Mouse (Mus musculus): ENCODE measurements around the gene Ccdc69.

DNA sequence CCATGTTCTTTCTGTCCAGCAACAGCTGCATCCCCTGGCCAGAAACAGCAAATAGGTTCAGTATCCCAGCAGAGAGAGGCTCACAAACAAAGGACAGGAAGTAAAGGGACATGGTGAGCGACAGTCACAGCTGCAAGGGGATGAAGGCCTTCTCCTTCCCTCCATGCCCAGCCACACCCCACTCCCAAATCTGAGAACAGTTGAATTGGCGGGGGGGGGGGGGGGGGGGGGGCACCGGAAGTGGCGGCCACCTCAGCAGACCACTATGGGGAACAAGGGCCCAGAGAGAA is 46.0 kb downstream of the Ccdc69 start:
- no peak for TF ChIP-seq POLR2A (IDR thresholded peaks at IDR 0.05; ENCODE audit: control insufficient read depth in 1 of 2, insufficient read depth in 1 of 2, low read depth in 1 of 2, low read length in 2 of 2, poor library complexity in 1 of 2)
- TF ChIP-seq CTCF (IDR thresholded peaks at IDR 0.05 in 2 of 3, conservative IDR thresholded peaks at IDR 0.05 in 1 of 3; ENCODE audit: control insufficient read depth in 1 of 3, insufficient read depth in 1 of 3, low read depth in 2 of 3, low read length in 3 of 3, poor library complexity in 1 of 3, severe bottlenecking in 1 of 3) = no peak
- no peak for TF ChIP-seq POLR2AphosphoS2 (IDR thresholded peaks at IDR 0.05; ENCODE audit: low read length)
- no peak for TF ChIP-seq KAT2A (conservative IDR thresholded peaks at IDR 0.05; ENCODE audit: low read depth, low read length)
- no peak for TF ChIP-seq JUND (IDR thresholded peaks at IDR 0.05; ENCODE audit: low read depth, low read length)
- no peak for TF ChIP-seq MAFK (IDR thresholded peaks at IDR 0.05; ENCODE audit: borderline replicate concordance, low read depth, low read length)
- TF ChIP-seq EP300 (IDR thresholded peaks at IDR 0.05; ENCODE audit: low read depth in 1 of 2, low read length in 2 of 2) = no peak

All from MEL (cell line).